Mouse (Mus musculus) left cerebral cortex, postnatal 25 days (tissue): Measurements from ENCODE around the gene Pgls. TPM values are rescaled to one million over a fixed set of nuclear protein-coding genes. Genes with fewer than 3 reads are reported as not detected.

Experiments
- DNase-seq, 2 experiments: peaks; one replicate each; pipeline ENCODE4 v3.0.0; 2022; ENCODE audit warnings: low spot score in 2 of 2, mixed read lengths in 1 of 2
- intact Hi-C: fragments of 180-260 bp; cut with DNase I; formaldehyde crosslinking; loops from one replicate; pipeline ENCODE4 v1.15.1; 2025
- microRNA-seq, 2 experiments: library from miRNA; unstranded; fragments of <30 nt; microRNA quantifications; one replicate each; pipeline ENCODE4 v1.2.0; 2022
- total RNA-seq, 2 experiments: library from RNA; stranded (reverse); gene quantifications; 2 replicates each; pipeline ENCODE4 v1.2.3; 2021

The Pgls gene
- total RNA-seq, 2 experiments from 2014 or later = 35.1 to 38.7 TPM

- peak in 1 of 2 experiments; percentile 23 for DNase-seq
- intact Hi-C loops = no loop called here
These were observed 37.8 kb downstream of the Pgls start for GRCm38 (mm10) chr8:71629781-71630212.

GRCm38 (mm10) chr8:71630761-71631160 lies 38.8 kb downstream of the Pgls start:
- intact Hi-C loops = no loop called here
- no peak for DNase-seq

- intact Hi-C loops = loop anchor here (2.0 kb wide), 1 partner anchor 71 kb away; no protein-coding TSS in a partner anchor
- no peak for DNase-seq
These were observed 39.9 kb downstream of the Pgls start for GRCm38 (mm10) chr8:71631897-71632296.

- no peak for DNase-seq
- intact Hi-C loops = loop anchor here (2.0 kb wide), 1 partner anchor 72 kb away; no protein-coding TSS in a partner anchor
These were observed 41.2 kb downstream of the Pgls start for GRCm38 (mm10) chr8:71633164-71633563.

- intact Hi-C loops = loop anchor here (2.0 kb wide), 1 partner anchor 73 kb away; no protein-coding TSS in a partner anchor
- no peak for DNase-seq
These were observed 42.1 kb downstream of the Pgls start for GRCm38 (mm10) chr8:71633981-71634667.

- DNase-seq = no peak
- intact Hi-C loops = no loop called here
These were observed 45.4 kb downstream of the Pgls start for GRCm38 (mm10) chr8:71637149-71638095.

- DNase-seq = no peak
- intact Hi-C loops = no loop called here
These were observed 46.3 kb downstream of the Pgls start for GRCm38 (mm10) chr8:71638321-71638720.

- DNase-seq = no peak
- intact Hi-C loops = no loop called here
These were observed 47.3 kb downstream of the Pgls start for GRCm38 (mm10) chr8:71639318-71639717.

- no peak for DNase-seq
- intact Hi-C loops = no loop called here
These were observed 53.5 kb downstream of the Pgls start for GRCm38 (mm10) chr8:71645510-71645909.

Small RNAs within 50 kb of the gene (microRNA-seq; reads per million reads assigned to microRNA genes)
- 32.9 to 41.7 reads per million in 2 experiments for gene Mir6769b

Other genes with a start within 250 kb of the Pgls start
- 100 to 1,000 TPM in 1 of 2 experiments, 10 to 100 TPM in 1; 95.9 to 102 TPM for gene Use1, start 225.3 kb upstream of the Pgls start, total RNA-seq
- gene Ocel1, start 220.9 kb upstream of the Pgls start, total RNA-seq = 10 to 100 TPM; 14.8 to 18.6 TPM
- 10 to 100 TPM; 37.6 to 43.0 TPM for gene Nr2f6, start 210.2 kb upstream of the Pgls start, total RNA-seq
- 1 to 10 TPM; 4.9 to 5.0 TPM for gene Ushbp1, start 196.4 kb upstream of the Pgls start, total RNA-seq
- 100 to 1,000 TPM; 111 to 117 TPM for gene Babam1, start 195.3 kb upstream of the Pgls start, total RNA-seq
- gene Ankle1, start 186.2 kb upstream of the Pgls start, total RNA-seq = under 1 TPM; 0.28 to 0.41 TPM
- 100 to 1,000 TPM; 299 to 324 TPM for gene Abhd8, start 128.5 kb upstream of the Pgls start, total RNA-seq
- gene Mrpl34, start 127.2 kb upstream of the Pgls start, total RNA-seq = 10 to 100 TPM; 59.7 to 60.8 TPM
- 10 to 100 TPM; 80.9 to 84.8 TPM for gene Dda1, start 123.0 kb upstream of the Pgls start, total RNA-seq
- 10 to 100 TPM; 59.9 to 60.9 TPM for gene Ano8, start 106.2 kb upstream of the Pgls start, total RNA-seq
- gene Gtpbp3, start 104.1 kb upstream of the Pgls start, total RNA-seq = 10 to 100 TPM; 28.6 to 33.2 TPM
- 1 to 10 TPM; 5.7 to 6.6 TPM for gene Plvap, start 80.4 kb upstream of the Pgls start, total RNA-seq
- not detected for gene Ccdc194, start 66.5 kb upstream of the Pgls start, total RNA-seq
- 1 to 10 TPM; 2.3 to 4.3 TPM for gene Bst2, start 54.7 kb upstream of the Pgls start, total RNA-seq
- 10 to 100 TPM; 31.7 to 33.7 TPM for gene Mvb12a, start 49.3 kb upstream of the Pgls start, total RNA-seq
- gene Tmem221, start 33.3 kb upstream of the Pgls start, total RNA-seq = under 1 TPM in 1 of 2 experiments, not detected in 1; 0.21 TPM
- under 1 TPM in 1 of 2 experiments, not detected in 1; 0.16 TPM for gene Nxnl1, start 25.6 kb upstream of the Pgls start, total RNA-seq
- 10 to 100 TPM; 90.0 to 92.8 TPM for gene Slc27a1, start 23.3 kb upstream of the Pgls start, total RNA-seq
- gene Fam129c, start 5.5 kb downstream of the Pgls start, total RNA-seq = 1 to 10 TPM; 3.6 to 4.2 TPM
- 10 to 100 TPM; 49.3 to 51.5 TPM for gene Colgalt1, start 18.8 kb downstream of the Pgls start, total RNA-seq
- 100 to 1,000 TPM; 318 to 327 TPM for gene Unc13a, start 79.6 kb downstream of the Pgls start, total RNA-seq
- gene Jak3, start 84.1 kb downstream of the Pgls start, total RNA-seq = 1 to 10 TPM; 3.9 to 4.8 TPM
- 1 to 10 TPM; 1.3 to 1.5 TPM for gene Insl3, start 97.0 kb downstream of the Pgls start, total RNA-seq
- under 1 TPM; 0.34 to 0.53 TPM for gene B3gnt3, start 109.6 kb downstream of the Pgls start, total RNA-seq
- 100 to 1,000 TPM; 177 to 183 TPM for gene Fcho1, start 133.5 kb downstream of the Pgls start, total RNA-seq